Mouse (Mus musculus): ENCODE results near the gene Myh14. TPM values are rescaled to one million over a fixed set of nuclear protein-coding genes. Genes with fewer than 3 reads are reported as not detected.

The Myh14 gene
- polyA plus RNA-seq, 1 experiment from 2014 or later = 2.1 TPM

DNA sequence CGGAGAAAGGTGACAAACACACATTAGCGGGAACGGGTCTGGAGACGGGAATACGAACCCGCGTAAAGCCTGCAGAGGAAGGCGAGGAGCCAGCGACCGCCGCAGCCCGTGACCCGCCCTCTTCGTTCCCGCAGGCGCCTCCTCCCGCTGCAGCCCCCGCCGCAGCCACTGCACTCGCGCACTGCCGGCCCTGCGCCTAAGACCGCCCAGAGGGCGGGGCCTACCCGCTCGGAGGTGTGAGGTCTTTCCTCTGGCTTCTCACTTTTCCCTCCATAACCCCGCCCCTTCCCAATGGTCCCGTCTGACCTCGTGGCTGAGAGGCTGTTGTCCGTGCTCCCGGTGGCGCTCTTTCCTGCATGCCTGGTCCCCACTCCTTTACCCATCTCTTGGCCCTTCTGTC, 81.5 kb downstream of the Myh14 start:
- Histone ChIP-seq H3K27me3 (ENCODE audit: control insufficient read depth, insufficient read depth, low read length) (peaks cover 46% of the 10 kb centered on the region), H3K36me3 (replicated peaks; ENCODE audit: control insufficient read depth, insufficient read depth, low read depth, low read length) (no peaks in the 10 kb centered on the region), H3K27ac (replicated peaks; ENCODE audit: low read depth, low read length) (no peak overlapping the region), H3K4me3 (ENCODE audit: low read depth, low read length) (peak overlapping the region; percentile 31), H3K4me1 (ENCODE audit: control insufficient read depth, insufficient read depth, low read length) (peaks cover 4% of the 10 kb centered on the region), H3K9ac (replicated peaks; ENCODE audit: low read length) (no peak overlapping the region; the same call in 1 of the 2 replicates), H3K4me2 (ENCODE audit: low read depth, low read length) (peak overlapping the region; percentile 62), H3K9me3 (replicated peaks; ENCODE audit: control insufficient read depth, low read length) (no peaks in the 10 kb centered on the region)
- WGBS = 0% methylated on average over 33 of the region's 33 CpGs
- ATAC-seq (replicated peaks; ENCODE audit: insufficient number of reproducible peaks, low FRiP score, low TSS enrichment, low read depth) (0 out of 2 replicates have a peak, but pooled peaks have one; percentile 19), DNase-seq (ENCODE audit: low spot score) (peak; percentile 89)

DNA sequence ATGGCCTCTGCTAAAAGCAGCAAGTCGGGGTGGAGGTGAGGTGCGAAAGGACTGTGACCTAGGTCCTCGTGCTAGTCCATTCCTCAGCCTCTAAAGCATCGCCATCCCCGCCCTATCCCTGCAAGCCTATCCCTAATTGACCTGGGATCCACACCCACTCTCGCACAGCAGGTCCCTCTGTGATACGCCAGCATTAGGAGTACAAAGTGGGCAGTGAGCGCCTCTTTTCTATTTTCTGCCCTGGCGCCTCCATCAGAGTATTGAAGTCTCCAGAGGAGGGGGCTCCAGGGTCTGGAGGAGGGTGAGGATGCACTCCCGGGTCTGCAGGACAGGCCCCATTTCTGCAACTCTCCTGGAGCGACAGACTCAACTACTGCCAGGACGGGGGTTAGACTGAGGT, 82.3 kb downstream of the Myh14 start:
- Histone ChIP-seq H3K27me3 (ENCODE audit: control insufficient read depth, insufficient read depth, low read length) (peaks cover 43% of the 10 kb centered on the region), H3K4me3 (ENCODE audit: low read depth, low read length) (peak overlapping the region; percentile 31; the same call in 1 of the 2 replicates), H3K36me3 (replicated peaks; ENCODE audit: control insufficient read depth, insufficient read depth, low read depth, low read length) (no peaks in the 10 kb centered on the region), H3K9ac (replicated peaks; ENCODE audit: low read length) (peak overlapping the region; percentile 35), H3K9me3 (replicated peaks; ENCODE audit: control insufficient read depth, low read length) (no peaks in the 10 kb centered on the region), H3K4me1 (ENCODE audit: control insufficient read depth, insufficient read depth, low read length) (peaks cover 4% of the 10 kb centered on the region), H3K27ac (replicated peaks; ENCODE audit: low read depth, low read length) (no peak overlapping the region), H3K4me2 (ENCODE audit: low read depth, low read length) (peak overlapping the region; percentile 62)
- DNase-seq (ENCODE audit: low spot score) (no peak), ATAC-seq (replicated peaks; ENCODE audit: insufficient number of reproducible peaks, low FRiP score, low TSS enrichment, low read depth) (no peak)
- 8% methylated on average over 12 of the region's 12 CpGs for WGBS

DNA sequence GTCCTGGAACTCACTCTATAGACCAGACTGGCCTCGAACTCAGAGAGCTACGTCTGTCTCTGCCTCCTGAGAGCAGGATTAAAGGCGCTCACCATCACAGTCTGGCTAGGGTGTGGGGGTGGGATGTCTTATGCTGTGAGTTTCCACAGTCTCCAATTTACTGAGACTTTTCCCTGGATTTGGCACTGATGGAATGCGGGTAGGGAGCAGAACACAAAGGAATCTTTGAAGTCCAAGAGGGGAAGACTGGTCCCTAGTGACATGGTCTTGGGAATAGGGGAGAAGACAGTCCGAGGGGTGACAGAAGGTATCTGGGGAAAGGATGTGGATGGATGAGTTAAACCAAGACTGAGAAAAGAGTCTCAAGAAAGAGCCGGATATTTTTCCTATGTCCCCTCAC, 83.0 kb downstream of the Myh14 start:
- H3K4me3 ChIP-seq (ENCODE audit: low read depth, low read length) = no peak overlapping the region
- H3K27ac ChIP-seq (replicated peaks; ENCODE audit: low read depth, low read length) = no peak overlapping the region
- no peak overlapping the region for H3K9ac ChIP-seq (replicated peaks; ENCODE audit: low read length)
- no peaks in the 10 kb centered on the region for H3K9me3 ChIP-seq (replicated peaks; ENCODE audit: control insufficient read depth, low read length)
- ATAC-seq (replicated peaks; ENCODE audit: insufficient number of reproducible peaks, low FRiP score, low TSS enrichment, low read depth) = no peak
- H3K36me3 ChIP-seq (replicated peaks; ENCODE audit: control insufficient read depth, insufficient read depth, low read depth, low read length) = no peaks in the 10 kb centered on the region
- H3K27me3 ChIP-seq (ENCODE audit: control insufficient read depth, insufficient read depth, low read length) = peaks cover 37% of the 10 kb centered on the region
- peaks cover 4% of the 10 kb centered on the region for H3K4me1 ChIP-seq (ENCODE audit: control insufficient read depth, insufficient read depth, low read length)
- H3K4me2 ChIP-seq (ENCODE audit: low read depth, low read length) = no peak overlapping the region; the same call in 1 of the 2 replicates
- 34% methylated on average over 6 of the region's 6 CpGs for WGBS
- no peak for DNase-seq (ENCODE audit: low spot score)

DNA sequence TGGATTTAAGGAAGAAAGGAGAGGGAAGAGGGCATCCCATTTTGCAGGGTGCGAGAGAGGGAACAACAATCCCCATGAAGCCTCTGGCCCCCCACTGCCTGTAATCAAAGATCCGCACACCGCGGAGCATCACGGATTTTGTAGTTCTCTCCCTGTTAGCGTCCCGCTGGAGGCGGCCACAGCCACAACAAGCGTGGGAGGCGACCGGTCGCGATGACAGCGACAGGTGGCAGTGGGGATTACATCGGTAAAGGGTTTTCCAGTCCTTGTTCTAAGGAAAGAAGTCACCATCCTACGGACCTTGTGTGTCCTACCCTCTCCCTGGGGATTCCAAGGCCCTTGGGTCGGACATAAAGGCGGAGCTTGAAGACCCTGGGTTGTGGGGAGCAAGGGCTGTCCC, 83.7 kb downstream of the Myh14 start:
- no peak overlapping the region for H3K27ac ChIP-seq (replicated peaks; ENCODE audit: low read depth, low read length)
- ATAC-seq (replicated peaks; ENCODE audit: insufficient number of reproducible peaks, low FRiP score, low TSS enrichment, low read depth) = no peak

DNA sequence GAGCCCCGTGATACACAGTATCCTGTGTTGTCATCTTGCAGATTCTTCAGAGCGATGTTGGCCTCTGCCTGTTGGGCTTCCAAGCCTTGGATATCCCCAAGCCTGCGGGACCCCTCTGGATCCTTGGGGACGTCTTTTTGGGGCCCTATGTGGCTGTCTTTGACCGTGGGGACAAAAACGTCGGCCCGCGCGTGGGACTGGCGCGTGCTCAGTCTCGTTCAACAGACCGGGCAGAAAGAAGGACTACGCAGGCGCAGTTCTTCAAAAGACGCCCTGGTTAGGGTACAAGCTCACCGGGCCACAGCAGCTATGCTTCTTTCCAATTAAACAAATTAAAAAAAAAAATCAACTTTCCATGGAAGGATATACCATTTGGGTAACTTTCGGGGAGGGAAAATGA, 84.1 kb downstream of the Myh14 start:
- peaks cover 4% of the 10 kb centered on the region for H3K4me1 ChIP-seq (ENCODE audit: control insufficient read depth, insufficient read depth, low read length)
- no peaks in the 10 kb centered on the region for H3K9me3 ChIP-seq (replicated peaks; ENCODE audit: control insufficient read depth, low read length)
- H3K4me2 ChIP-seq (ENCODE audit: low read depth, low read length) = peak overlapping the region; percentile 32
- DNase-seq (ENCODE audit: low spot score) (no peak), ATAC-seq (replicated peaks; ENCODE audit: insufficient number of reproducible peaks, low FRiP score, low TSS enrichment, low read depth) (no peak)
- WGBS = 17% methylated on average over 19 of the region's 19 CpGs
- H3K4me3 ChIP-seq (ENCODE audit: low read depth, low read length) = peak overlapping the region; percentile 23; the same call in 1 of the 2 replicates
- H3K9ac ChIP-seq (replicated peaks; ENCODE audit: low read length) = peak overlapping the region; percentile 11; the same call in 1 of the 2 replicates
- H3K27me3 ChIP-seq (ENCODE audit: control insufficient read depth, insufficient read depth, low read length) = peaks cover 26% of the 10 kb centered on the region
- no peak overlapping the region for H3K27ac ChIP-seq (replicated peaks; ENCODE audit: low read depth, low read length)
- no peaks in the 10 kb centered on the region for H3K36me3 ChIP-seq (replicated peaks; ENCODE audit: control insufficient read depth, insufficient read depth, low read depth, low read length)

More for the DNA sequence above, 83.7 kb downstream of the Myh14 start:
- H3K36me3 ChIP-seq (replicated peaks; ENCODE audit: control insufficient read depth, insufficient read depth, low read depth, low read length) = no peaks in the 10 kb centered on the region
- DNase-seq (ENCODE audit: low spot score) = peak; percentile 85
- H3K4me3 ChIP-seq (ENCODE audit: low read depth, low read length) = peak overlapping the region; percentile 23
- peak overlapping the region; percentile 4; the same call in 1 of the 2 replicates for H3K9ac ChIP-seq (replicated peaks; ENCODE audit: low read length)
- peak overlapping the region; percentile 32 for H3K4me2 ChIP-seq (ENCODE audit: low read depth, low read length)
- H3K4me1 ChIP-seq (ENCODE audit: control insufficient read depth, insufficient read depth, low read length) = peaks cover 4% of the 10 kb centered on the region
- no peaks in the 10 kb centered on the region for H3K9me3 ChIP-seq (replicated peaks; ENCODE audit: control insufficient read depth, low read length)
- under 1% methylated on average over 18 of the region's 18 CpGs for WGBS
- H3K27me3 ChIP-seq (ENCODE audit: control insufficient read depth, insufficient read depth, low read length) = peaks cover 30% of the 10 kb centered on the region

DNA sequence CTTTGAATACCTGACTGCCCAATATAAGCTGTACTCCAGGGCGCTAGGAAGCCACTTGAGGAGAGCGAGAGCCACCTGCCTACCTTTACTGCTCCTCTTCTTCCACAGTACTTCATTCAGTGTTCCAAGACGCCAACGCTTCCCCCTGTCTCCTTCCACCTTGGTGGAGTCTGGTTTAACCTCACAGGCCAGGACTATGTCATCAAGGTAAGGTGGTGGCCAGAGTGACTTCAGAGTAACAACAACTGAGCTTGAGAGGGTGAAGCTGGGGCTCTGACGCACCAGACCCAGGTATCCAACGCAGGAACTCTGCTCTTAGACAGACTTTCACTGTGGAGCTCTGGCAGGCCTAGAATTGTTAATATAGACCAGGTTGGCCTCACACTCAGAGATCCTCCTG, 85.0 kb downstream of the Myh14 start:
- no peak overlapping the region for H3K4me3 ChIP-seq (ENCODE audit: low read depth, low read length)
- H3K4me2 ChIP-seq (ENCODE audit: low read depth, low read length) = no peak overlapping the region
- no peaks in the 10 kb centered on the region for H3K36me3 ChIP-seq (replicated peaks; ENCODE audit: control insufficient read depth, insufficient read depth, low read depth, low read length)
- no peak for ATAC-seq (replicated peaks; ENCODE audit: insufficient number of reproducible peaks, low FRiP score, low TSS enrichment, low read depth)
- peaks cover 22% of the 10 kb centered on the region for H3K27me3 ChIP-seq (ENCODE audit: control insufficient read depth, insufficient read depth, low read length)
- H3K9me3 ChIP-seq (replicated peaks; ENCODE audit: control insufficient read depth, low read length) = no peaks in the 10 kb centered on the region
- no peak for DNase-seq (ENCODE audit: low spot score)
- no peak overlapping the region for H3K27ac ChIP-seq (replicated peaks; ENCODE audit: low read depth, low read length)
- H3K4me1 ChIP-seq (ENCODE audit: control insufficient read depth, insufficient read depth, low read length) = no peaks in the 10 kb centered on the region; the same call in none of the 2 replicates
- H3K9ac ChIP-seq (replicated peaks; ENCODE audit: low read length) = no peak overlapping the region
- WGBS = 92% methylated on average over 6 of the region's 6 CpGs

DNA sequence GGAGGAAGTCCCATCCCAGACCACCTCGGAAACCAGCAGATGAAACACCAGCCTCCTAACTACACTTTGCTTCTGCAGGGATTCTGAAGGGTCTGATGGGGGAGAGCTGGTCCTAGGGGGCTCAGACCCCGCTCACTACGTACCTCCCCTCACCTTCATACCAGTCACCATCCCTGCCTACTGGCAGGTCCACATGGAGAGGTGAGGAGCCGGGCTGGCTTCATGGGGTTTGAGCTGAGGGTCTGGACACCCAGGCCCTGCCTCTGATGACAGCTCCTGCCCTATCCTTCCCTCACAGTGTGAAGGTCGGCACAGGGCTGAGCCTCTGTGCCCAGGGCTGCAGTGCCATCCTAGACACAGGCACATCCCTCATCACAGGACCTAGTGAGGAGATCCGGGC, 85.7 kb downstream of the Myh14 start:
- Histone ChIP-seq H3K27me3 (ENCODE audit: control insufficient read depth, insufficient read depth, low read length) (peaks cover 22% of the 10 kb centered on the region), H3K4me3 (ENCODE audit: low read depth, low read length) (no peak overlapping the region), H3K9ac (replicated peaks; ENCODE audit: low read length) (no peak overlapping the region), H3K4me2 (ENCODE audit: low read depth, low read length) (no peak overlapping the region), H3K9me3 (replicated peaks; ENCODE audit: control insufficient read depth, low read length) (no peaks in the 10 kb centered on the region), H3K4me1 (ENCODE audit: control insufficient read depth, insufficient read depth, low read length) (no peaks in the 10 kb centered on the region; the same call in none of the 2 replicates), H3K36me3 (replicated peaks; ENCODE audit: control insufficient read depth, insufficient read depth, low read depth, low read length) (no peaks in the 10 kb centered on the region), H3K27ac (replicated peaks; ENCODE audit: low read depth, low read length) (no peak overlapping the region)
- ATAC-seq (replicated peaks; ENCODE audit: insufficient number of reproducible peaks, low FRiP score, low TSS enrichment, low read depth) (no peak), DNase-seq (ENCODE audit: low spot score) (no peak)
- WGBS = 86% methylated on average over 6 of the region's 6 CpGs

DNA sequence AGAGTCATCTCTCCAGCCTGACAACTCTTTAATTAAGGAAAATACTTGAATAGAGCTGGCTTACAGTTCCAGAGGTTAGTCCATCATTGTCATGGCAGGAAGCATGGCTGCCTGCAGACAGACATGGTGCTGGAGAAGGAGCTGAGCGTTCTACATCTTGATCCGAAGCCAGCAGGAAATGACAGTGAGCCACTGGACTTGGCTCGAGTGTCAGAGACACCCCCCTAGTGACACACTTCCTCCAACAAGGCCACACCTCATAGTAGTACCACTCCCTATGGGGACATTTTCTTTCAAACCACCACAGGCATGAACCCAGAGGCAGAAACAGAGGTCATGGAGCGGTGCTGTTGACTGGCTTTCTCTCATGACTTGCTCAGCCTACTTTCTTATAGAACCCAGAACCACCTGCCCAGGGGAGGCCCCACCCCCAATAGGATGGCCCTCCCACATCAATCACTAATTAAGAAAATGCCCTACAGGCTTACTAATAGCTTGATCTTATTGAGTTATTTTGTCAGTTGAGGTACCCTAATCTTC, 86.3 kb downstream of the Myh14 start:
- Histone ChIP-seq H3K27ac (replicated peaks; ENCODE audit: low read depth, low read length) (no peak overlapping the region), H3K4me2 (ENCODE audit: low read depth, low read length) (no peak overlapping the region), H3K9me3 (replicated peaks; ENCODE audit: control insufficient read depth, low read length) (no peaks in the 10 kb centered on the region), H3K36me3 (replicated peaks; ENCODE audit: control insufficient read depth, insufficient read depth, low read depth, low read length) (no peaks in the 10 kb centered on the region), H3K4me3 (ENCODE audit: low read depth, low read length) (no peak overlapping the region), H3K9ac (replicated peaks; ENCODE audit: low read length) (no peak overlapping the region), H3K27me3 (ENCODE audit: control insufficient read depth, insufficient read depth, low read length) (peaks cover 22% of the 10 kb centered on the region), H3K4me1 (ENCODE audit: control insufficient read depth, insufficient read depth, low read length) (no peaks in the 10 kb centered on the region; the same call in none of the 2 replicates)
- DNase-seq (ENCODE audit: low spot score) (no peak), ATAC-seq (replicated peaks; ENCODE audit: insufficient number of reproducible peaks, low FRiP score, low TSS enrichment, low read depth) (no peak)
- 73% methylated on average over 4 of the region's 4 CpGs for WGBS

Data from embryonic facial prominence, embryonic 11.5 days (tissue).